Mouse (Mus musculus): Measurements from ENCODE around the gene Thsd4.

GRCm38 (mm10) chr9:60364166-60364781 is 157.6 kb downstream of the Thsd4 start:
- TF ChIP-seq CTCF (IDR thresholded peaks at IDR 0.05; ENCODE audit: low read depth) (no peak), EP300 (IDR thresholded peaks at IDR 0.05; ENCODE audit: low read depth) (no peak)
